ENCODE assay signal across 11 mouse cellular contexts in the genomic region with DNA sequence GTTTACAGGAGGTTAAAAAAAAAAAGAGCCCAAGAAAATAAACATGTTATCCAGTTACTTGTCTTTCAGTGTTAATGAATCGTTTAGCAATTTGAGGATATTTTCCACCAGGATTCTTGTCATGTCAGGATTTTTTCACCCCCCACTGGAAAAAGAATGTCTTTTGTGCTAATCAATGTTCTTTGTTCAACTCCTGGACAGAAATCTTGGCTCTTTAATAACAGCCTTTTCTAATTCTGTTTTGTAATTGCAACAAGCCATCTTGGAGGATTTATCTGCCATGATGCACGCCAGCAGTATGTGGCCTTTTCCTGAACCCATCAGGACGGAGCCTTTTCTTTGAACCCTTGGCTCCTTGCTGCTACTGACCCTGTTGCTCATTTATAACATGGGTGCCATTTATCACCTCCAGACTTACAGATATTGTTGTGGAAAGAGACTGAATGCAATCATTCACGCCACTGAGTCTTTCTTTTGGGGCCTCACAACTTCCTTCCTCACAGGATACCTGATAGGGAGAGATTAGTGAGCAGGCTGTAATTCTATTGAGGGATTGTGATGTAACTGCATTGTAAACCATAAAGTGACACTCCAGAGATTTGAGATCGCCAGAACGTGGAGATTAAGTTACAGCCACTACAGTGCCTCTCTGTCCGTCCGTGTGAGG.
DNase-seq lines count a peak whose midpoint lies in the region; ATAC-seq and TF ChIP-seq lines count a peak whose summit lies in the region.
"Had no signal": no experiment of that assay in that cellular context is flagged by ENCODE, and none has a peak within 500 bp of the region (broad histone marks: within the 10 kb centered on the region; RNA-seq: fewer than 3 reads in every experiment).

No protein-coding gene starts in this region.

- no peak overlapping the region for H3K27ac ChIP-seq in intestine, embryonic 16.5 days (ENCODE audit: low read length)
- H3K27ac ChIP-seq in lung, postnatal 0 days (ENCODE audit: low read length) = no peak overlapping the region
- H3K27ac ChIP-seq in midbrain, embryonic 10.5 days (replicated peaks) = no peak overlapping the region
- H3K27ac ChIP-seq: heart, adult 2 months had no signal

- H3K4me1 ChIP-seq in intestine, embryonic 16.5 days (ENCODE audit: control insufficient read depth, insufficient read depth, low read length) = no peaks in the 10 kb centered on the region
- no peaks in the 10 kb centered on the region for H3K4me1 ChIP-seq in lung, postnatal 0 days (ENCODE audit: insufficient read depth, low read depth, low read length)
- H3K4me1 ChIP-seq in midbrain, embryonic 10.5 days = peaks cover 21% of the 10 kb centered on the region

- no peak for TF ChIP-seq CTCF in lung, postnatal 0 days (IDR thresholded peaks at IDR 0.05)

- no peak overlapping the region for H3K4me3 ChIP-seq in intestine, embryonic 16.5 days (ENCODE audit: low read length)
- no peak overlapping the region for H3K4me3 ChIP-seq in lung, postnatal 0 days (ENCODE audit: low read depth, low read length)
- H3K4me3 ChIP-seq in midbrain, embryonic 10.5 days = no peak overlapping the region
- H3K4me3 ChIP-seq: heart, adult 2 months had no signal

- 25% methylated on average over 8 of the region's 8 CpGs for WGBS in intestine, embryonic 16.5 days
- WGBS in lung, postnatal 0 days = 19% methylated on average over 8 of the region's 8 CpGs
- WGBS in midbrain, embryonic 10.5 days = 49% methylated on average over 8 of the region's 8 CpGs

- ATAC-seq in intestine, embryonic 16.5 days = peak; percentile 66
- peak; percentile 88 for ATAC-seq in lung, postnatal 0 days

- no peak overlapping the region for H3K9ac ChIP-seq in intestine, embryonic 16.5 days (ENCODE audit: low read depth, low read length)
- H3K9ac ChIP-seq in lung, postnatal 0 days (replicated peaks; ENCODE audit: low read depth) = no peak overlapping the region

- H3K36me3 ChIP-seq in intestine, embryonic 16.5 days (ENCODE audit: control insufficient read depth, insufficient read depth, low read length) = no peaks in the 10 kb centered on the region
- no peaks in the 10 kb centered on the region for H3K36me3 ChIP-seq in lung, postnatal 0 days (ENCODE audit: insufficient read depth, low read length)
- no peaks in the 10 kb centered on the region for H3K36me3 ChIP-seq in midbrain, embryonic 10.5 days

- H3K27me3 ChIP-seq in intestine, embryonic 16.5 days (replicated peaks; ENCODE audit: control insufficient read depth, insufficient read depth, low read length) = no peaks in the 10 kb centered on the region
- no peaks in the 10 kb centered on the region for H3K27me3 ChIP-seq in lung, postnatal 0 days (replicated peaks; ENCODE audit: insufficient read depth, low read length)
- H3K27me3 ChIP-seq in midbrain, embryonic 10.5 days (ENCODE audit: low read depth, poor library complexity, severe bottlenecking) = no peaks in the 10 kb centered on the region

- H3K9me3 ChIP-seq in intestine, embryonic 16.5 days (ENCODE audit: control insufficient read depth, low read length) = no peaks in the 10 kb centered on the region
- H3K9me3 ChIP-seq in lung, postnatal 0 days (ENCODE audit: low read length) = no peaks in the 10 kb centered on the region
- no peaks in the 10 kb centered on the region for H3K9me3 ChIP-seq in midbrain, embryonic 10.5 days (replicated peaks)

- peak; percentile 30 for DNase-seq in adrenal gland, adult 2 months
- DNase-seq in adrenal gland, postnatal 10 days = no peak
- DNase-seq in embryo, embryonic 10.5 days (ENCODE audit: low spot score) = peak; percentile 82
- DNase-seq in lung, postnatal 0 days (ENCODE audit: low spot score) = peak; percentile 63
- DNase-seq in frontal cortex, postnatal 10 days (ENCODE audit: low spot score in 2 of 2) = no peak
- DNase-seq in midbrain, embryonic 10.5 days (ENCODE audit: low spot score) = no peak
- DNase-seq in cerebellum, postnatal 25 days = no peak
- DNase-seq: cerebellum, postnatal 10 days; thymus, postnatal 36 days had no signal

- TF ChIP-seq EP300 in lung, postnatal 0 days (IDR thresholded peaks at IDR 0.05) = peak; percentile 96

- no peak overlapping the region for H3K4me2 ChIP-seq in intestine, embryonic 16.5 days (ENCODE audit: low read depth, low read length)
- no peak overlapping the region for H3K4me2 ChIP-seq in lung, postnatal 0 days (replicated peaks; ENCODE audit: low read depth, low read length)

Comparison
In these comparisons a context has a peak if more than half of its experiments do, and no peak if none do; other contexts are left out.
1. DNase-seq: peak in adrenal gland, adult 2 months (single experiment), embryo, embryonic 10.5 days (single experiment) and lung, postnatal 0 days (single experiment); none in adrenal gland, postnatal 10 days (single experiment), frontal cortex, postnatal 10 days (0 of 2), midbrain, embryonic 10.5 days (single experiment) and cerebellum, postnatal 25 days (0 of 2).